Mouse (Mus musculus): ENCODE results near the gene Cobl.
A peak's percentile ranks its signal among the peaks of the same experiment; 100 is the strongest.

The Cobl gene

DNA sequence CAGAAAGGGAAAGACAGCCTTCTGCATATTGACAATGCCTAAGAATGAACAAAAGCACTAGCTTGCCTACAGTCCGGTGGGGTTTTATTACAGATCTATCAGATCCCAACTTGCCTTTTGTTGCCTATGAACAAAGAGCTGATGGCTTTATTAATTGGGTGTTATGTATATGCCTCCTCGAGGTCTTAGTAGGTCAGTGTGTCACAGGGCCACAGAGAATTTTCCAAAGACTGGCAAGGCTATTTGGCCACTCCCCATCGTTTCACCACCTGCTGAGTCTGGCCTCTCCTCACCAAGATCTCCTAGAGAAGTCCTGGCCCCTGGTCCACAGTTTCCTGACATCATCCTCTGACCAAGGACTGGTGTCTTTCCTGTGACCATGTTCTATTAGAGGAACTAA is 83.7 kb downstream of the Cobl start:
- DNase-seq, result no peak

DNA sequence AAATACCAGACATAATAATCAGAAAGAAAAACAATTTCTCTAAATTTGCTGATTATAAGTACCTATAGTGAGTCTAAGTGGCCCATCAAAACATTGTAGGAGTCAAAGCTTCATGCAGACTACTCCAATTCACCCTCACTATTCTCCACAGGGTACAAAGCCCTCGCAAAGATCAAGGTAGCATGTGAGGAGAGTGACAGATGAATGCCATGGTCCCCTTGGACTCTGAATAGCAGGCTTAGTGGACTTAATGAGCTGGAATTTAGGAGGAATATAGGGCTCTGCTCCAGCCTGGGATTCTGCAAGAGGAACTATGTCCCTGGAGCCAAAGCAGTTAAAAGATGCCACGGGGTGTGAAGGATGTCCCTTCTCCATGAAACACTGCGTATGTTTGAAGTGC is 88.1 kb downstream of the Cobl start:
- no peak for DNase-seq

DNA sequence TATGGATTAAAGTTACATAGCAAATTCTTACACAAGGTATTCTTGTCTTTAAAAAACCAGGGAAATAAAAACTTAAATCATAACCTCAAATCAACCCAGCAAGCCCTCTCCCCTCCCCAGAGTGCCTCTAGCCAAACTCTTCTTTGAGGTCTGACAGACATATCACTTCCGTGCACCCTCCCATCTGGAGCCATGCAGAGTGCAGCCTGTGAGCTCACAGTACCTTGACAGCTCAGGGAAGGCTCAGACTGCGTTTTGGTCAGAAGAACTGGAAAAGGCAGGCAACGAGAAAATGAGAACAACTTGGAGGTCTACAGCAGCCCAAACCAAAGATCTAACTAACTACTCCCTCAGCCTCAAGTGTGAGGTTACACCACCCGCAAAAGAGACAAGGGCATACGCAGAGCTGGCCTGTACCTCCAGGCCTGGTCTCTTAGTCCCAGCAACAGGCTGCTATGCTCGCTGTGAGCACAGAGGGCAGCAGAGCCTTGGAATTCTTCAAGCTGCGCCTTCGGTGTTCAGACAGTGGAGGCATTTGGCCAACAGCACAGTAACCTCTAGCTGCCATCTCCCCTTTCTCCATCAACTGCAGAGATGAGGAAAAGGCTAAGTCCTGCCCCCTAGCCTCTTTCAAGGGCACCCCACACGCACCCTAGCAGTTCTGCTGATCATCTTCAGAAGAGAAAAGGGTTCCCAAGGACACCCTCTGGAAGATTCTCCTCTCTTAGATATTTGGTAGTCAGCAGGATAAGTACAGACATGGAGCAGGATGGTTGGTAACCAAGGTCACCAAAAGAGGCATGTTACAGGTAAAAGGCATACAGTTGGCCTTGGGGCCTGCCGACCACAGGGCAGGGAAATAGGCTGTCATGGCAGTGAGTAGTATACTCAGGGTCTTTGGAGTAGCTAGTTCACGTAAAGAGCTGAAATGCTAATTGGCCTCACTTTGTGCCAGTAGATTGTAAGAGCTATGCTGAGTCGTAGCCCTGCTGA is 91.4 kb downstream of the Cobl start:
- peak; percentile 73 to 84 for DNase-seq

DNA sequence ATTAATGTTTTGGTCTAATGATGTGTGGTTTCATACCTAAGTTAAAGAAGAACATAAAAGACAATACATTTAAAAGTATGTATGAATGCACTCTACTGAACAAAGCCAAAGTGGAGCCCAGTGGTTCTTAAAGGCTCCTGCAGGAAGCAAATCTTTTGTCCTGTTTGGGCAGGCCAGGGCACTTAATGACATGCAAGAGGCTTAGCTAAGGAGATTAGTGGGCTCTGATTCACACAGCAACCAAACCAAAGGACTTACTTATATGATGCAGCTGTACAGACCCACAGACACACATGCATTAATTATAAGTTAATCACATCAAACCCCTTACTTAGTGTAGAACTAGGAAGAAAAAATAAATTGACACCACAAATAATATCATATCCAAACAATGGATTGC is 93.8 kb downstream of the Cobl start:
- DNase-seq, result no peak

DNA sequence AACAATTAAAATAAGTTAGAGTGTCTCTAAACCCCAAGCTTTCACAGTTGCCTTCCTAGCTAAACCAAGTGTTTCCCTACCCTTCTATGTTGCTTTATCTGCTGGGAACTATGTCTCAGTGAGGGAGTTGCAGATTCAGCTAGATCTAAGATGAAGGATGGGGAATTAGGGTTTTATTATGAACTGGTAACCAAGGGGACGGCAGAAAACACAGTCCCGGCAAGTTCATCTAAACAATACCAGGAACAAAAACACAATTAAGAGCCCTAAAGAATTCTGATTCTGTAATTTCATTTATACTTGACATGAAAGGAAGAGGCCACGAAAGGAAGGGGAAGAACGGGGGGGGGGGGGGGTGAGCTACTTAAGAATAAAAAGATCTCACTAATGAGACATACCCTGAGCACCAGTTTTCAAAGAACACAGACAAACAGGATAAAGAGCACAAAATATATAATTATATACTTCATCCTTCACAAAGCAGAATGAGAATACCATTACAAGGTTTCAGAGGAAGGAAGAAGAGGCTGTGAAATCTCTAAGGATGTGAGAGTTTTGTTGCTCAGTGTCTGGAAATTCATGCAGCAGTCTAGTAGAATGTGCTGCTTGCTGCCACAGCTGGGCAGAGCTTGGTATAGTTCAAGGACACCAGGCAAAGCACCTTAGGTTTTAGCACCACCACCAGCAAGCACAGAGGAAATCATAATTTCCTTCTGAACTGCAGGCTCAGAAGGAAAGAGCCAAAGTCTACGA is 97.2 kb downstream of the Cobl start:
- DNase-seq, result no peak

DNA sequence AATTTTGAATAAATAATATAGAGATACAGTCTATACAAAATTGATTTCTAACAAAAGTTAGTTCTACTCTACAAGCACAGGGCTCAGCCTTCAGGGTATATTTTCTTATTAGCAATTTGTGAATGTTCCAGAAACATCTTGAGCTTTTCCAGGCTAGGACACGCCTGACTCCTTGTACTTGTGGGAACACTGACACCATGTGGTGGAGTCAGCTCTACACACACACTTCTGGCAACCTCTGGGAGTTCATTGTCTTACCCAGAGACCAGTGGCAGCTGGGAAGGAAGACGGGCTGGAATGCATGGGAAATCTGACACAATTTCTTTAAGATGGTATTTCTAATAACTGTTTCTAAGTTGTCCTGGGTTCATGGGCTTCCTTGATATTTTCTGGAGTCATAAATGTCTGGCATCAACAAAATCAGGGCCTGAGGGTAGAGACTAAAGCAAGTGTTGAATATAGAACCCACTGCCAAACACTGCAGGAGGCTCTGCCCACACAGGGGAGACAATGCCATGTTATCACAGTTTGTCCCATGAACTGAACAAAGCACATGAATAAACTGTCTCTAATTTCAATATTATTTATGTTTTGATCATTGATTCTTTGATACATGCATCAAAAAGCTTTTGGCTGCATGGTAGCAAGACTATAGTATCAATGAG is 105.3 kb downstream of the Cobl start:
- peak; percentile 64 to 75 for DNase-seq

DNA sequence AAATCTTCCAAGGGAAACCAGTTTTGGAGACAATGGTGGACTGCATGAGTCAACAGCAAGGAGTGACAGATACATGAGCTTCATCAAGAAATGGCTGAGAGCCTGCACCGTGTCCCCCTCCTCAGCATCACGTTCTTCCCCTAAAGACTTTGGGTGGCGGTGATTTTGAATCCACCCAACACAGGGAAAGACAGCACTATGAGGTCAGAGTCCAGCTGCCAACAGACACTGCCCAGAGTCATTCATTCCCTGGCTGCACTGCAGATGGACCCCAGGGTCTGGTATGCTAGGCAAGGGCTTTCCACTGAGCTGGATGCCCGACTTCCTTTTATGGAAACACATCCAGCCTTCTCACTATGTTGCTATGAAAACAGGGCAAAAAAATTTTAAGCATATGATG is 106.2 kb downstream of the Cobl start:
- DNase-seq, result no peak

DNA sequence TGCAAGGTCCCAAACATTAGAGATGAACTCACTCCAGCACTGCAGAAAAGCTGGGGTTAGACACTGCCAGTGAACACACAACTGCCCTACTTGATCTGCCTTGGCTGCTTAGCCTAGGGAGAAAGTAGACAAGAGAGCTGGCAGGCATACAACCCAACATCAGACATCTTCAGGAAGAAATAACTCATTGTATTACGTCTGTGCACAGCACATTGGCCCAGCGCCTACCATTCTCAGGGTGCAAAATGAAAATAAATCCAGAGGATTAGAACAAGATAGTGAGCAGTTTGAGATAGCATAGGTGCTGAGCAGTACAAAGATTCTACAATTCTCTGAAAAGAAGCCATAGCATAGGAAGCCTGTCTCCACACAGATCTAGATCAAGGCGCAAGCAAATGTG is 109.1 kb downstream of the Cobl start:
- DNase-seq, result peak; percentile 34 to 36

DNA sequence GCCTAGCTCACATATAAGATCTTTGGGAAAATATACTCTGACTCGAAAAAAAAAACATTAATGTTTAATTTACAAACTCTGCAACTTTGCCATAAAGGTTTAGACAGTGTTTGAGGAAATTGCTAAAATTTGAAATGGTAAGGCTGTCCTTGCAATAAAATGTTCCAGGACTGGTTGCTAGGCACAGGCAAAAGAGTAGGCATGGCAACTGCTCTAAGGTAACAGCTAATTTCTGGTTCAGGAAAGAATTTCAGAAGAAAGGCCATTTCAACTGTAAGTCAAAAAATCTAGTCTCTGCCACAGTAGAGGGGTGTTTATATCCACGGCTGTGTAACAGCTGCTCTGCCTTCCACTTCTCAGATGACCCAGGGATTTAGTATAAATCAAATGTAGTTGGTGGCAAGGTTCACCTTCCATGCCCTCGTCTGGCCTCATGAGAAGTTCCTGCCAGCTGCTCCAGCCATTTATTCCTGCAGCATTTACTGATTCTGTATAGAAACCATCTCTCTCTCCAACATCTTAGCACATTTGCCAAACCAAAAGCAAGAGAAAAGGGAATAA is 113.7 kb downstream of the Cobl start:
- DNase-seq, result no peak

DNA sequence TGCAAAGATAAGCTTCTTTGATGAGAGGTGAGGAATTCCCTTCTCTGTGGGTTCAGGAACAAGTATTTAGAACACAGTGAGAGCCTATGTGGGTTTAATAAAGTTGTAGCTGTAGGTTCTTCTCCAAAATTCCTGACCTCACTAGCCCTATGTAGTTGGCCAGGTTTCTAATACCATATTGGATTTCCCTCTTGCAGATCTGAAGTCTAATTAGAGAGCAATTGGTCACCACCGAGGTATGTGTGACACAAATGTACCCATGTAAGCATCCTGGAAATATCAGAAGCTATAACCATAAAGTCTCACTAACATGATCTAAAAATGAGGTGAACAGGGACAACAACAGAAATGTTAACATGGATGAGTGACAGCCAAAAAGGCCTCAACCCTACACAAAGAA is 114.7 kb downstream of the Cobl start:
- DNase-seq, result no peak

DNA sequence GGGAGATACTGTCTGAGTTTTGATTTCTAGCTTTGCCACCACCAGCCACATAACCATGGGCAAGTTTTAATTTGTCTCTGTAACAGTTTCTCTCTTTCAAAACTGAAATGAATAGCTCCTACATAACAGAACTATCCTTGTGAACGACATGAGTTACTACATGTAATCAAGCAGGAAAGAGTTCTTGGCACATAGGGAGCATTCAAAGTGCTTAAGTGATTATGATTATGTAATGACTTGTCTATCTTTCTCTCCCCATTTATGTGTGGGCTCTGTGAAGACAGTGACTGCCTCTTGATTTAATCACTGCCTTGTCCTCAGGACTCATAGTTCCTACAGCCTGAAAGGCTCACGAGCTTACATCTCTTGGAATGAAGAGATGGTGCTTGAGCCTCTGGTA is 118.3 kb downstream of the Cobl start:
- DNase-seq, result no peak

DNA sequence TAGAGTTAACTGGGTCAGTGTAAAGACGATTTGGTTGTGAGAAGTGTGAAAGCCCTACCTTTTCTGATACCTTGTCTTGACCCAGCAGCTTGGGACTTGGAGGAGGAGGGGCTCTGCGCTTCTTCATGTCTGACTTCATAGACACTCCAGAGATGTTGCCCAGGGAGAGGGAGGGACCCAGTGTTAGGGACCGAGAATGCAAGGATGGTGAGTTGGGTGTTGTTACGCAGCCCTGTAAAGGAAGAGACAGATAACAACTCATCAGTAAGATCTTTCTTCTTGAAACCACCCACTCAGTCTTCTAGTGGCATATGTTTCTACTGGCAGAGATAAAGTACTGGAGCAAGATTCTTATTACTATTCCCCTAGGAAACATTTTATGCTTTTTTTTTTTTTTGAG is 121.1 kb downstream of the Cobl start:
- no peak for DNase-seq

DNA sequence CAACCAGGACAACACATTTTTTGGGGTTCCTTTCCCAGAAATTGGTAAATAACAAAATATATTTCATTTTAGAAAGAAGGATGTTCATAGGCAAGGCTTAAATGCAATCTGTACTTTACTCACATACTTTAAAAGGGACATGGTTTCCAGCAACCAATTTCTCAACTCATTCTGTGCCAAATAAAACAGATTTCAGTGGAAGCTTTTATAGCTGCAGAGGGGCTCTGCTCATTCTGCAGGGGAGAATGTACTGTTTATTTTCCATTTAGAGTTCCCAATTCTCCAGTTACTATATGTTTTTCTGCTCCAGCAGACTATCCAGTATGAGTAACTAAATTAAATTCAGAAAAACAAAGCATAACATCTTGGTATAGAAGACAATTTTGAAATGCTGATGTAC is 124.1 kb downstream of the Cobl start:
- no peak for DNase-seq

DNA sequence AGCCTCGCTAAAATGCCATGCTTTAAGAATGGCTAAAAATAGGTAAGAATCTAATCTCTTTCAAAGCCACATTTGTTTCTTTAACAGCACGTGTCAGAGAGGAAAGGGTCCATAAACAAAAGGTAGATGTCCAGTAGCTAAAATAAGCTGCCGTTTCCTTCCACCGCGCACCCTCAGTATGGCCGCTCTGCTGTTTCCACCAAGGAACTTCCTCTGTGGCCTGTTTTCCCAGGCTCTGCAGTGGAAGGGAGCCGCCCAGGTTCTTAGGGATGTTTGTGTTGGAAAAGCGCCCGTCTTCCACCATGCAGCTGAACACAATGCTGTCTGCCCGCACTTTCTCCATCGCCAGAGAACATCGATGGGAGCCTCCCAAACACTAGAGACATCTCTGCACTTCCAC is 128.6 kb downstream of the Cobl start:
- peak; percentile 79 to 87 for DNase-seq

DNA sequence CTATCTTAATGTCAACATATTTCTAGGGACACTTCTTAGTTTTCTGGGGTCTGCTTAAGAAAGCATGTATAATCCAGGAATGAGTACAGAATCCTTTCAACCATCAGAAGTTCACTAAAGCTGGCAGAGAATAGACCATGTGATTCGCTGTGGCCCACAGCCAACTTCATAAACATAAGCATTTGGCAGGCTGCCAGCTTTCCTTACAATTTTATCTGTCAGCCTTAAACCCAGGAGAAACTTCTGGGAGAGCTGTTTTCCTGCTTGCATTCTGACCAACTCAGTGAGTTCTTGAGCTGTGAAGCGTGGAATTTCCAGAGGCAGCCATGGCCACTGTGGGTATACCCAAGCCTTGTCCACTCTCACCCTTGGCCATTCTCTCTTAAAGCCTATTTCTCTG is 132.8 kb downstream of the Cobl start:
- DNase-seq, result peak; percentile 72

DNA sequence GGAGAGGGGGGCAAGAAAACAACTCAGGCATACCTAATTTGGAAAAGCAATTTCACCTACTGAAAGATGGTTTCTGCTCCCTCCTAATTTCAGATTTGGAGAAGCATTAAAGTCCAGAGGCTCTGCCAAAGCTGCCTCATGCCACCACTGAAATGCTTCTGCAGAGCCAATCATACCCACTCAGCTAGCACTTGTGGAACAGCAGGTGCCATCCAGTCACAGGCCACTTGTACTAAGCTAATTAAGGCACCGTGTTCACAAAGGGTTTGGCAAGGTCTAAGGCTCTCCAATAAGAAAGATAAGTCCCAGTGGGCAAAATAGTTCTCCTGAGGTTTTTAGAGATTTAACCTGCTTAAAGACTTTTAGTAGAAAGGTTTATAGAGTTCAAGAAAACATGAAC is 143.3 kb downstream of the Cobl start:
- no peak for DNase-seq

DNA sequence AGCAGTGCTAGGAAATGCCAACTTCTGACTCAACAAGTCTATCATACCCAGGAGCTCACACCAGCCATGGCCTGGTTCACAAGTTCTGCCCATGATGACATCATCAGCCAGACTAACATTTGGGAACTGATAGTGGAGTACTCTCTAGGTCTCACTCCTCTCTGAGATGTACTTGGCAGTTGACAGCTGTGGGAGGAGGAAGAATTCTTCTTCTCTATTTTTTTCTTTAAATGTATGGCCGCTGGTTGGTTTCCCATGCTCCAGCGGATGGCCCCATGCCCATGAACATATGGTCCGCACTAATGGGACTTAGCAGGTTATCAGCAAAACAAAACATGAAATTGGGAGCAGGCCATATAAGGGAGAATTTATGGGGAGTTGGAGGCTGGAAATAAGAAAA is 145.4 kb downstream of the Cobl start:
- DNase-seq, result no peak

DNA sequence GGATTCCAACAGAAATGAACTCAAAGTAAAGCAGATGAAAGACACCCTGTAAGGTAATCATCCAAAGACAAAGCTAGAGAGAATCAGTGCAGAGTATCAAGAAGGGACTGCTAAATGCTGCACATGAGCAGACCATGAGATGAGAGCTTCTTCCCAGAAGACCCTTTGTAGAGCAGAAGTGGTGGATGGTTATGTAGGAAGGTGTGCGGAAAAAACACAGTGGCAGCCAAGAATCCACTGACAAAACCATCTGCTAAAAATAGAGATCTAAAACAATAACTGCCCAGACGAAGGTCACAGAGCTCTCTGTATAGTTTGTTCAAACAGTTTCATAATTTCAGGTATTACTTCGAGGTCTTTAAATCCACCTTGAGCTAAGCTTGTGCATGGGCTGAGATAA is 149.1 kb downstream of the Cobl start:
- DNase-seq, result no peak

DNA sequence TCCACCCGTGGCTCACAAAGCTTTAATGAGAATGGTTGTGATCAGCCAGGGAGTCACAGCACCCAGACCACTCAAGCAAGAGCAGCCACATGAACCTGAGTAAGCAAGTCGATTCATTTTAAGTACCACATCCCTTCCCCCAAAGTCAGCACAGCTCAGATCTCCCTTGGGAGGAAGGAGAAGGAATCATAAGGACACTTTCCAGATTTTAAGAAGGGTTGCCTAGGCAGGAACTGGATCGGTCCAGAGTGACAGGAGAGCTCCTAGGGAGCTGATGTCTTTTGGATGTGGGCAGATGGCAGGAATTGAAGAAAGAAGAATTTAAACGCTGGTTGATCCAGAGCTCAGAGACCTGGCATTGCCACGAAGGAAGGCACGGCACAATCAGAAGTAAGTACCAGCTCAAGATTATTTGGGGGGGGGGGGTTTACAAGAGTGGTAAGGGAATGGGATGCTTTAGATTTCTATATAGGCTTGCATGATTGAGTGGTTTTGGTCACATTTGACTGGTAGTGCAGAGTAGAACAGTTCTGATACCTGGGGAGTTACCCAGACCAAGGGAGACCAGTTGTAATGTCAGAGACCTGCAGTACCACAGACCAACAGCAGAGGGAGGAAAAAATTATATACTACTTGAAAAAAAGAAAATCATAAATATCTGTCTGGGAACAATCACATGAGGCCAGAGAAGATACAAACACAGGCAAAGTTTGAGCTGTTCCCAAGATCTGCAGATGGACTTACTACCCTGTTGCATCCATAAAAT is 150.3 kb downstream of the Cobl start:
- peak in 1 of 2 experiments; percentile 19 for DNase-seq

DNA sequence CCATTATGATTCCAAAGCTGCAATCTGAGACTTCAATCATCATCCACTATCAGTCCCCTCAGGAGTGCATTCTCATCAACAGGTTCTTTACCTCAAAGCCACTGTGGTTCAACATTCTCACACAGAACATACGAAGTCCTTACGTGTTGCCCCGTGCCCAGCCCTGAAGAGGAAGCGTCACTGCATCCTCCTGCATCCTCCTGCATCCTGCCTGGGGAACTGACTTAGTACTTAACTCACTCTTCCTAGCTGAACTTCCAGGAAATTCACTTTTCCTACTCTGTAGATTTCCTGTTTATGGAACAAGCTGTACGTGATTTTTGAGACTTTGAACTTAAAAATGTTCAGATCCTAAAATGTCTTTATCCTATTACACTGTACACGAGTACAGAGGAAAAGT is 153.3 kb downstream of the Cobl start:
- no peak for DNase-seq

DNA sequence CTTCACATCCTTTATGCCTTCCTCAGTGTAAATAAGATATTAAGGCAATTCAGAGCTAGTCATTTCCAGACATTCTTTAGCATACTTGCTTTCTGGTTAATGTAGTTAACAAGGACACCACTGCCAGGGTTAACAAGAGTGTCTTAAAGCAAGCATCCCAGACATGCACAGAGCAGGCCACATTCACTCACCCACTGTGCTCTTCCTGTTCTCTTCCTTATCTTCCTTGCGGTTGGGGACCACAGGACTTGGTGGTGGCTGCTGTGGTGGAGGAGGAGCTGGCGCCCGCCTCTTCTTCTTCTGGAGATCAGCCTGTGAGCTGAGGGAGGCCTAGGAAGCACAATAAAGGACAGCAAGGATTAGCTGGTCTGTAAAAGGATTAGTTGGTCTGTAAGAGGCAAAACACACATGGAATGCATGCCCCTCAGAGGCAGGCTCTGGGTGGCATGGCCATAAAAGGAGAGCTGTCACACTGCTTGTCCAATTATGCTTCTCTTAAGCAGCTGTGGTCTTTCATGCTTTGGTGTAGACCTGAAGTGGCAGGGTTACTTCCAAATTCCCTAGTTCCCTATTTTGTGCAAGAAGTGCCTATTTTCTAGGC is 155.2 kb downstream of the Cobl start:
- DNase-seq, result no peak

DNA sequence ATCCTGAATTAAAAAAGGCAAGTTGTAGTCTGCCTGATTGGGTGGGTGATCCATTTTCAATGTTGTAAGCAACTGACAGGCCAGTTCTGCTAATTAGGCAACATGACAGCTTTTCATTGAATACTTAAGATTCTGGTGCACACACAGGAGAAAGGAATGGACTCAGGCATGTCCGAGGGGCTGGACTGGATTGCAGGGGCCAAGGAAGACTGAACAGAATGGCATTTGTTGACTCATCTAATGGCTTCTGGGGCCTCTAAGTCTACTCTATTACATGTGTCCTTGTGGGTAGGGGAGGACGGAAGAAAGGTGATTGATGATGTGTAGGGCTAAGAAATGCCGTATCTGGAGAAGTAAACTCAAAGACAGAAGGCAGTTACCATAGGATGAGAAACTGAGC is 159.9 kb downstream of the Cobl start:
- no peak for DNase-seq

Measured in lung, postnatal 4 days (tissue).